Mouse (Mus musculus) layer of hippocampus, postnatal 14 days (tissue): ENCODE results near the gene Ddah2. TPM values are rescaled to one million over a fixed set of nuclear protein-coding genes. Genes with fewer than 3 reads are reported as not detected.

ENCODE experiments used
- DNase-seq, 2 experiments: peaks; one replicate each; pipeline ENCODE4 v3.0.0; 2021 to 2022; ENCODE audit warnings: low spot score in 2 of 2, mixed read lengths in 1 of 2
- total RNA-seq, 2 experiments: library from RNA; stranded (reverse); gene quantifications; 2 replicates each; pipeline ENCODE4 v1.2.3; 2021

Ddah2 gene
- total RNA-seq, 2 experiments from 2014 or later: 26.4 to 33.1 TPM

- no peak for DNase-seq
Observed at GRCm38 (mm10) chr17:35076507-35077176, 17.8 kb downstream of the Ddah2 start, which contains the start of gene Ly6g6e. Gene Ly6g6e (plus strand): TSS chr17:35076902.

GRCm38 (mm10) chr17:35077285-35077684 lies 18.4 kb downstream of the Ddah2 start:
- no peak for DNase-seq

GRCm38 (mm10) chr17:35077786-35078233 lies 19.0 kb downstream of the Ddah2 start, which contains the start of gene Ly6g6d:
Gene Ly6g6d (minus strand): TSS chr17:35078065.
- DNase-seq: no peak

GRCm38 (mm10) chr17:35079778-35080177 lies 20.9 kb downstream of the Ddah2 start:
- DNase-seq: no peak

GRCm38 (mm10) chr17:35080248-35080647 lies 21.4 kb downstream of the Ddah2 start:
- DNase-seq: no peak

- no peak for DNase-seq
Observed at GRCm38 (mm10) chr17:35080710-35081109, 21.9 kb downstream of the Ddah2 start.

GRCm38 (mm10) chr17:35082841-35083576 lies 24.2 kb downstream of the Ddah2 start:
- no peak for DNase-seq

GRCm38 (mm10) chr17:35083929-35084497 lies 25.2 kb downstream of the Ddah2 start:
- DNase-seq: no peak

- no peak for DNase-seq
Observed at GRCm38 (mm10) chr17:35085208-35085865, 26.5 kb downstream of the Ddah2 start, which contains the start of gene Ly6g6f. Gene Ly6g6f (minus strand): TSS chr17:35085610.

- DNase-seq: no peak
Observed at GRCm38 (mm10) chr17:35088151-35088550, 29.3 kb downstream of the Ddah2 start.

- peak; percentile 96 to 97 for DNase-seq
Observed at GRCm38 (mm10) chr17:35088825-35089644, 30.2 kb downstream of the Ddah2 start, which contains the start of gene Abhd16a. Gene Abhd16a (plus strand): TSS chr17:35089263.

GRCm38 (mm10) chr17:35090166-35090932 lies 31.5 kb downstream of the Ddah2 start:
- DNase-seq: peak in 1 of 2 experiments; percentile 27

GRCm38 (mm10) chr17:35092403-35093198 lies 33.8 kb downstream of the Ddah2 start:
- no peak for DNase-seq

GRCm38 (mm10) chr17:35094475-35095365 lies 35.9 kb downstream of the Ddah2 start:
- DNase-seq: no peak

GRCm38 (mm10) chr17:35096597-35096996 lies 37.8 kb downstream of the Ddah2 start:
- DNase-seq: no peak

GRCm38 (mm10) chr17:35097164-35097655 lies 38.4 kb downstream of the Ddah2 start:
- DNase-seq: no peak

GRCm38 (mm10) chr17:35100196-35100765 lies 41.4 kb downstream of the Ddah2 start:
- DNase-seq: no peak
